Mouse (Mus musculus) adipose tissue, adult 10 weeks (tissue): ENCODE data around the gene Defb21. TPM values are rescaled to one million over a fixed set of nuclear protein-coding genes. Genes with fewer than 3 reads are reported as not detected.

Experiments used
- polyA plus RNA-seq: library from polyadenylated mRNA; stranded (reverse); fragments of 350-450 nt; fragmentation: Illumina TruSeq; extraction: RNeasy Lipid Tissue Mini Kit (QIAGEN cat#74804); gene quantifications from one replicate; pipeline ENCODE4 v1.2.3, GENCODE M21; 2014; ENCODE audit warnings: low read depth, low replicate concordance

Defb21 gene
- 719 TPM for polyA plus RNA-seq

GRCm38 (mm10) chr2:152572114-152572794 lies at the start of gene Defb21:
TSS of gene Defb21 (plus strand) at chr2:152572744.

GRCm38 (mm10) chr2:152539944-152540710 lies 32.4 kb upstream of the Defb21 start, which contains the start of gene Defb29:
TSS of gene Defb29 (minus strand) at chr2:152540098.

GRCm38 (mm10) chr2:152569038-152569437 lies 3.5 kb upstream of the Defb21 start, which contains the start of gene Gm17416:
TSS of gene Gm17416 (plus strand) at chr2:152569338.

GRCm38 (mm10) chr2:152580107-152580506 lies 7.6 kb downstream of the Defb21 start, which contains the start of gene Defb19:
TSS of gene Defb19 (minus strand) at chr2:152580312.

GRCm38 (mm10) chr2:152599299-152599698 lies 26.8 kb downstream of the Defb21 start, which contains the start of gene Defb45:
TSS of gene Defb45 (minus strand) at chr2:152599399.

GRCm38 (mm10) chr2:152604057-152604456 lies 31.5 kb downstream of the Defb21 start, which contains the start of gene Defb36:
TSS of gene Defb36 (plus strand) at chr2:152604327.

GRCm38 (mm10) chr2:152622953-152623352 lies 50.4 kb downstream of the Defb21 start, which contains the start of gene Defb25:
TSS of gene Defb25 (minus strand) at chr2:152623053.

Other genes with a start within 250 kb of the Defb21 start
- gene Rbck1, start 240.1 kb upstream of the Defb21 start, polyA plus RNA-seq: 61.0 TPM
- 3.1 TPM for gene Trib3, start 228.7 kb upstream of the Defb21 start, polyA plus RNA-seq
- gene Nrsn2, start 196.1 kb upstream of the Defb21 start, polyA plus RNA-seq: not detected
- 13.1 TPM for gene Sox12, start 174.7 kb upstream of the Defb21 start, polyA plus RNA-seq
- 6.4 TPM for gene Zcchc3, start 157.7 kb upstream of the Defb21 start, polyA plus RNA-seq
- 7.5 TPM for gene 6820408C15Rik, start 157.2 kb upstream of the Defb21 start, polyA plus RNA-seq
- gene Defb23, start 108.1 kb upstream of the Defb21 start, polyA plus RNA-seq: 773 TPM
- gene Defb20, start 95.7 kb upstream of the Defb21 start, polyA plus RNA-seq: 5,596 TPM
- 725 TPM for gene Defb22, start 82.6 kb upstream of the Defb21 start, polyA plus RNA-seq
- gene Defb26, start 61.1 kb upstream of the Defb21 start, polyA plus RNA-seq: 117 TPM
- 1,277 TPM for gene Defb28, start 54.5 kb upstream of the Defb21 start, polyA plus RNA-seq
- gene Defb29, start 32.6 kb upstream of the Defb21 start, polyA plus RNA-seq: 321 TPM
- 2,150 TPM for gene Gm17416, start 3.4 kb upstream of the Defb21 start, polyA plus RNA-seq
- 22.8 TPM for gene Defb19, start 7.6 kb downstream of the Defb21 start, polyA plus RNA-seq
- 531 TPM for gene Defb45, start 26.7 kb downstream of the Defb21 start, polyA plus RNA-seq
- gene Defb36, start 31.6 kb downstream of the Defb21 start, polyA plus RNA-seq: 6.9 TPM
- 4,016 TPM for gene Defb25, start 50.3 kb downstream of the Defb21 start, polyA plus RNA-seq
- 42.9 TPM for gene Rem1, start 54.2 kb downstream of the Defb21 start, polyA plus RNA-seq
- gene H13, start 96.7 kb downstream of the Defb21 start, polyA plus RNA-seq: 115 TPM
- gene Mcts2, start 114.3 kb downstream of the Defb21 start, polyA plus RNA-seq: 14.8 TPM
- gene Id1, start 163.5 kb downstream of the Defb21 start, polyA plus RNA-seq: 38.8 TPM
- gene Cox4i2, start 181.4 kb downstream of the Defb21 start, polyA plus RNA-seq: 5.2 TPM